Mouse (Mus musculus): Measurements from ENCODE around the gene Apof.

- no peak for TF ChIP-seq EP300 (IDR thresholded peaks at IDR 0.05; ENCODE audit: low read depth)
- TF ChIP-seq CTCF (IDR thresholded peaks at IDR 0.05; ENCODE audit: low read depth), result no peak
These were observed 21.3 kb upstream of the Apof start for GRCm38 (mm10) chr10:128247020-128247732.
